Mouse (Mus musculus) cerebellum, adult 11 months (tissue): Measurements from ENCODE around the gene Acvrl1.

ENCODE experiments used
- DNase-seq: peaks from one replicate; pipeline ENCODE4 v3.0.0; 2022

Acvrl1 gene

DNA sequence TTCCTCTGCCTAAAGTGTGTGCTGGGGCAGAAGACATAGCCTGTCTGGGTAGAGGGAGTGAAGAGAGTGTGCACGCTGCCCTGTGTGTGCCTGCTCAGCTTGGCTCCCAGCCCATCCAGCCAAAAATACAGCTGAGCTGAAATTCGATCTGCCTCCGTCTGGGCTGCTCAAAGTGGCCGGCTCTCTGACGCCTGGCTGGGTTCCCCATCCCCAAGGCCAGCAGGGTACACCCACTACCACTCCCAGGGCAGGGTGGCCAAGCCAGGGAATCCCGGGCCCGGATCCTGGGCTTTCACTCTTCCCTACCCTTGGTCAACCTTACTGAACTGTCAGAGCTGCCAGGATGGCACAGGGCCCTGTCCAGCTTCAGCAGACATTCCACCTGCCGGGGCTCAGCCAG is 15.2 kb downstream of the Acvrl1 start:
- DNase-seq, result no peak

DNA sequence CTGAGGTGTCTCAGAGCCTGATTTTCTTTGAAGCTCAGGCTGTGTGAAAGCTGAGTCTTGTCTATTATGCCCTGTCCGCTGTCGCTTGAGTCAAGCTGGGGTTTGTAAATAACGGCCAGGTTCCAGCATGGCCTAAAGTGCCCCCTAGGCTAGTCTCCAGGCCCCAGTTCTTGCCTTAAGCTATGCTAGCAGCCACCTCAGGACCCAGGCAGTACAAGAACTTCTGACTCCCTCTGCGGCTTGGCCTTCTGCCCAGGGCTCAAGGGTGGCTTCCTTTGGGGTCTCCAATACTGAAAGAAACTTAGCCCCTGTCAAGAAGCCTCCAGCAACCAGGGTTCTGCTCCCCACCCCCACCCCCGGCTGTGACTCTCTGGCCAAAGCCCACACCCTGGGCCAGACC is 15.9 kb downstream of the Acvrl1 start:
- no peak for DNase-seq

DNA sequence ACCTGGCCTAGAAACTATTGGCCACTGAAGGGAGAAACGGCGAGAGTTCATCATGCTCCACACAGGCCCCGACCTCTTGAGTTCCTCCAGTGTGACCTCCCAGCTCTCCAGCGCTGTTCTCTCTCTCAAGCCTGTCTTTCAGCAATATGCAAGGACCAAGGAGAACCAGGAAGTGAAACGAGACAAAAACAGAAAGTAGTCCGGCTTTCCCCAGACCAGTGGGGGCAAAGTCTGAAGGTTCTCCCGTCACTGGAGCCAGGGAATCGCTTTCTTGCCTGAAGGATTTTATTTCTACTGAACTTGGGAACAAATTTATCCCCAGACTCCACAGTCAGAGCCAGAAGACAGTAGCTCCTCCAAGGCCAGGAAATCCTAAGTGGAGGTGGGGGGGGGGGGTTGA is 16.5 kb downstream of the Acvrl1 start:
- DNase-seq, result no peak

DNA sequence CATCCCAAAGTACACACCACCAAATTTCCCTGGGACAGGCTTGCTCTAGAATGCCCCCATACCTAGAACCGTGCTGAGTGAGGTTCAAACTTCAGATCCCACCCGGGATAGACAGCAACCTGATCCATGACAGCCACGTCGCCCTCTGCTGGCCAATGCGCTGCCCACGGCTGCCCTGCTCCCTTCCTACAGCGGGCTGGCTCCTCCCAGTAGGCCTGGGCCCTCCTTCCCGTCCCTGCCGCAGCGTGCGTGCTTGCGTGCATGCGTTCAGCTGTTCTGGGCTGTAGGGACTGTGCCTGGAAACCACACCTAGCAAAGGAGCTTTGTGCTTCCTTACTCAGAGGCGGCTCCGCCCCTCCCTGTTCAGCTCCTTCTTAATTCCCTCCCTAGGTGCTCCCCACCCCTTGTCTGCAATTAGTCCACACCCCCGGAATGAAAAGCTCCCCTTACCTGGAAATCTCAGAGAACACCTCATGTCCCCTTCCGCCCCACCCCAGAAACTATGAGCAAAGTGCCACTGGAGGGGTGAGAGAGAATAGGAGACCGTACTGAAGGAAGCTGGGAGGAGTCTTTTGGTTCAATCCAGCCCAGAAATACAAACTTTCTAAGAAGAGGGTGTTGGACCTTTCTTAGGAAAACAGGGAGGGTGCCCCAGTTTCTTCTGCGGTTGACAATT is 17.2 kb downstream of the Acvrl1 start:
- peak; percentile 88 for DNase-seq

DNA sequence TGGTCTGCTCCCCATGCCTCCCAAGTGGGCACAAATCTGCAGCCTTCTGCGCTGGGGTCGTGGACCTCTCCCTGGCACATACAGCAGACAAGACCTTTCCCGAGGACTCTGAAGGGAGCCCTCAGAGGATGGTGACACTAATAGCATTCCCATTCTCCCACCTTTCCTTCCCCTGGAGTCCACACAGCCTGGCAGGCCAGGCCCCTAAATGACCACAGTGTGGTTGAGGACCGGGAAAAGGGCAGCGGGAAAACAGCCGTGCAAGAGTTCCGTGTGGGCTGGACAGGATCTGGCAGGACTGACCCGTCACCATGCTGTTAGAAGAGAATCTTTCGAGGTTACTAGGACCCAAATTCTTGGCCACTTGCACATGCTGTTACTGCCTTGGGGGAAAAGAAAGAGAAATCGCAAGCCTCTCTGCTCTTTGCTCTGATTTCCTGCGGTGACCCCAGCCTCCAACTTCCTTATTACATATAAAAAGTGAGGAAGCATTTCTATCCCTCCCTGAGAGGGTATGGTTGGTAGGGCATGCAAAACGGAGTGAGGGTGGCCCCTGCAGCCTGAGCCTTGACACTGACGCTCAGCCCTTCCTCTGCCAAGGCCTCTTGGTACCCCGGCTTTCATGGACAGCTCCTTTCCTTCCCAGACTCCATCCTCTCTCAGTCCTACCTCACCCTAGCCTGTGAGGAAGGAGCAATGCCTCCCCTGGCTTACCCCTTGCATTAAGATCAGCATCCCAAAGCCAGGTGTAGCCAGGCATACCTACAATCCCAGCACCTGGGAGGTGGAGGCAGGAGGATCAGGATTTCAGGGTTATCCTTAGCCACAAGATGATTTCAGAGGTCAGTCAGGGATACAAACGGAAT is 18.0 kb downstream of the Acvrl1 start:
- DNase-seq, result no peak

DNA sequence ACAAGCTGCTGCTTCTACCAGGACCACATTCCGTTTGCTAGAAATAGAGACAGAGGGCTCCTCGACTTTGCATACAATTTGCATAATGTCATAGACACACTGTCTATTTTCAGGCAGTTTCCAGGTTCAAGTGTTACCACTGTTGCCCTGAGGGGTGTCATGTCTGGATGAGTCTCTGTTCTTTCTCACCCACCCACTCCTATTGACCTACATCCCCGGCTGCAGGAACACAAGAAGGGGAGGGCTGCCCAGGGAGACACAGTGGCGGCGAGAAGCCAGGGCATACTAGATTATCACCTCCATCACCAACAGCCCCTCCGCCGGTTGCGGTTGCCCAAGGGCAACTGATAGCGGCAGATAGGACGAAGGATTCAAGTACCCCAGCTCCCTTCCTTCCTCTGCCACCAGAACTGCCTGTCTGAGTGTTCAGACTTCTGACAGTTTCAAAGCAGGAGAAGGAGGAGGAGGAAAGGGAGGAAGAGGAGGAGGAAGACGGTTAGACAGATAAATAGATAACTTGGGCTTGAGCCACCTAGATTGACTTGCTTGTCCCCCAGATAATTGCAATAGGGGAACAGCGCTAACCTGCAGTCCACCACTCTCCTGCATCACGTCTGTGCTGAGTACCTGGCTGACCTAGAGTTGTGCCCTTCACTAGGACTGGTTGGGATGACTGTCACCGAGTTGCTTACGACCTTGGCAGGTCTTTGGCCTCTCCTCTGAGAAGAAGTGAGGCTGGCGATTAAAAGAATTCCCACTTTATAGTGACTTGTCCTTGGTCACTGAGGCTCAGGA is 19.0 kb downstream of the Acvrl1 start:
- DNase-seq, result no peak

DNA sequence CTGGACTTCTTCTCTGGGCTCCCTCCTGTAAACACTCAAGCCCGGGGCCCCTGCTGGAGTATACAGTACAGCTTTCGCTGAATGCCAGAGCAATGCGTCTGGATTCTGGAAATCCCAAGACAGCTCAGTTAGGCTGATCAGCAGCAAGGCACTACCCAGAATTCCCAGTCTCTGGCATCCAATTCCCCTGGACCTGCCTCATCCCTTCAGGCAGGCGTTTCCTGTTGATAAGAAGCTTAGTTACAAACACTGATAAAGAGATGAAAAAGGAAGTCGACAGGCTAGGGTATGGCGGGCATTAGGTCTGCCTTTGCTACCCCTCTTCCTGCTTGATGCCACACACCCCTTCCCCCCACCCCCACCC is 19.6 kb downstream of the Acvrl1 start:
- no peak for DNase-seq

DNA sequence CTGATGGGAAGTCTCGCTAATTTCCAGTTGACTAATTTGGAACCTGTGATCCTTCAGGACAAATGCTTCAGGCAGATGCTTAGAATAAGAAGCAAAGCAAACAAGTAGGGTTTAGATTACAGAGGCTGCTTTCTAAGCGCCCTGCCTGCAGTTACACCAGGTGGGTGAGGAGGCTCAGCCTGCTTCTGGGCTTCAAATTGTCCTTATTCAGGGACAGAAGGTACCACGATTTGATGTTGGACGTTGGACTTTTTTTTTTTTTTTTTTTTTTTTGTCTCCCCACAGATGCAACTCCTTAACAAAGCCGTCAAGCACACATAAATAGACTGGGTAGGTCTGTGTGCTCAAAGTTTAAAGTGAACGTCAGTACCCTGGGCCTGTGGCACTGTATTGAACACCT is 20.3 kb downstream of the Acvrl1 start:
- DNase-seq, result no peak

DNA sequence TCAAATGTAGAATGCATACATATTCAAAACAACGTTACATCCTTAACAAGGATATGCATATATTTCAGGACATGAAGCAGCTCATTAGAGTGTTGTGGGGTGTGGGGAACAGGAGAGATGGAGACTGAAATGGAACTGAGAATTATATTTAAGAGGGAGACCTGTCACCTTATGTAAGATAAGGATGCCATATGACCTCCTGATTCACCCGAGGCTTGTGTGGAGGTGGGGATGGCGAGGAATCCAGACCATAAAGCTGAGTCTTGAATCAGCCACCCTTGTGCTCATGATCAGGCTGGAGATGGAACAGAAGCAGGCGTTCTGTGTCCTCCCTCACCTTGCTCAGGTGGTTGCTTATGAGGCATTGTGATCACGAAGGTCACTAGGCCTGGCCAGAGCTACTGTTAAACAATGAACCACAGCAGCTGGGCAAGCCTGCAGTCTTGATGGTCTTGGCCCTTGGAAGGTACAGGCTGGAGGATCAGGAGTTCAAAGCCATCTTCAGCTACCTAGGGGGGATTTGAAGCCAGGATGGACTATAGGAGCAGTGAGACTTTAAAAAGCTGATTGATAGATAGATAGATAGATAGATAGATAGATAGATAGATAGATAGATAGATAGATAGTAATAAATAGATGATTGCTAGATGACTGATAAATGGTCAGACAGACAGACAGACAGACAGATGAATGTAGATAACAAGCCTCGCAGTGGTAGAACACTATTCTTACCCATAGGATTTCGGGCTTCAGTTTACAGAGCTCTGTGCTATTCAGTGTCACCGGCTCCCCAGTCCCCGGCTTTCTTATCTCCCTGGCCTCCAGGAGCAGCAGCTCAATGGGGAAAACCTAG is 23.3 kb downstream of the Acvrl1 start:
- DNase-seq, result no peak

DNA sequence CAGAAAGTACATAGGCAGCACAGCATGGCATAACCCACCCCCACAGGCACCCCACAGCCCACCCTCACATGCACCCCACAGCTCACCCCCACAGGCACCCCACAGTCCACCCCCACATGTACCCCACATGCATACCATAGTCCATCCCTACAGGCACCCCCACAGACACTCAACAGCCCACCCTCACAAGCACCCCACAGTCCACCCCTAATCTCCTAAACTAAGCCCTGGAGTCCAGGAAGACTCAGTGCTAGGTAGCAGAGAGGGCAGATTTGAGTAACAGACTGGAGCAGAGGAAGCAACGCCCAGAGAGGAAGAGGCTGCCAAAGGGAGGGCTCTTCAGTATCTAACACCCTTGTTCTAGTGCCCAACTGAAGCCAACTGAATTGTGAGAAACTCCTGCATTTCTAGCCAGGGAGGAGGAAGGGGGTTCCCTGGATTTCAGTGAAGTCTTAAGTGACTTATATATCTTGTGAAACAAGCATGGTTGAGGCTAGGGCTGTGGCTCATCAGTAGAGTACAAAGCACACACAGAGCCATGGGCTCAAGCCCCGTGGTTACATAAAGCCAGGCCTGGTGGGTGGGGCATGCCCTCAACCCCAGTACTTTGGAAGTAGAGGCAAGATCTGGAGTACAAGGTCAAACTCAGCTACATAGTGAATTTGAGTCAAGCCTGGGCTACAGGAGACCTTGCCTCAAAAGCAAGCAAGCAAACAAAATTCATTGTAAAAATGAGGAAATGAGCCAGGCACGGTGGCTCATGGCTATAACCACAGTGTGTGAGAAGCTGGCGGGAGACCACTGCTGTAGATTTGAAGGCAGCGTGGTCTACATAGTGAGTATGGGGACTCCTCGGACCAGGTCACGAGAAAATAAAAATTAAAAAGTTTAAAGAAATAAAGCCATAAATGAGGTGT is 26.6 kb downstream of the Acvrl1 start:
- DNase-seq, result no peak

DNA sequence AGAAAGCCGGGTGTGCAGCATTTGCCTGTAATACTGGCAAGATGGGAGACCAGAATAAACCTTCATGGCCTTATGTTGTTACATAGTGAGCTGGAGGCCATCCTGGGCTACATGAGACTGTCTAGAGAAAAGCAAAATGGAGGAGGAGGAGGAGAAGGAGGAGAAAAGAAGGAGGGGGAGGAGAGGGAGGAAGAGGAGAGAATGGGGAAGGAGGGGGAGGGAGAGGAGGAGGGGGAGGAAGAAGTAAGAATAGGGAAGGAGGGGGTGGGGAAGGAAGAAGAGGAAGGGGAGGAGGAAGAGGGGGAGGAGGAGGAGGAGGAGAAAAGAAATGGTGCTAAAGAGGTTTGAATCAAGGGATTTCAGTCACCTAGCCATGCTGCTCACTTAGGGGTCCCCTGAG is 31.8 kb downstream of the Acvrl1 start:
- no peak for DNase-seq

DNA sequence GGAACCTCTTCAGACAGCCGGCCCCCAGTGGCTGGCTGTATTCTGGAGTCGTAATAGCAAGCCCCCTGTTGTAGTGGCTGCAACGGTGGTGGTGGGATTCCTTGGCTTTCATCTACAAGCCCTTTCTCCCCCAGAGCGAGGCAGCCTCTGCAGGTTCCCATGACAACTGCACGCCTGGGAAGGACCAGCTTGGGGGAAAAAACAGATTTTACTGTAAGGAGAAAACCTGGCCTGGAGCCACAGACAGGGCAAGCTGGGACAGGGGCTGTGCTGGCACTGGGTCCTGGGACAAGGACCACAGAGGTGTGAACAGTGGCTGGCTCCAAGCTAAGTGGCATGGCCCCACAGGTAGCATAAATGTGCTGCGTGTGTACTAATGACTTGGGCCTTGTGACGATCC is 32.3 kb downstream of the Acvrl1 start:
- DNase-seq, result no peak

DNA sequence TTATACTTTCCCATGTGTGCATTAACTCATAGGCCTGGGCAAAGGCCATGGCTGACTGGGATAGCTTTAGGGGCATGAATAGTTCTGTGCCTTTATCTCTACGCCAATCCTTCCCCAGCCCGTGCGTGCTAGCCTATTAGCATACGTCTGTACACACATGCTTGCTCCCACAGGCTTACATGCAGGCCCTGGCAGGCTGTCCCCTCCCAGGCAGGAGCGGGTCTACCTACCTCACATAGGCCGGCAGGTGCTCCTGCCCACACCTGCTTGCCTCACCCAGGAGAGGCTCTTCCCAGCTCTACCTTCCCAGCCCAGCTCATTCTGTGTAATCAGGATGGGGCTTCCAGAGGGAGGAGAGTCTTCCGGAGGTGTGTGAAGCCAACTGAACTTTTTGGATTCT is 33.2 kb downstream of the Acvrl1 start:
- DNase-seq, result no peak

DNA sequence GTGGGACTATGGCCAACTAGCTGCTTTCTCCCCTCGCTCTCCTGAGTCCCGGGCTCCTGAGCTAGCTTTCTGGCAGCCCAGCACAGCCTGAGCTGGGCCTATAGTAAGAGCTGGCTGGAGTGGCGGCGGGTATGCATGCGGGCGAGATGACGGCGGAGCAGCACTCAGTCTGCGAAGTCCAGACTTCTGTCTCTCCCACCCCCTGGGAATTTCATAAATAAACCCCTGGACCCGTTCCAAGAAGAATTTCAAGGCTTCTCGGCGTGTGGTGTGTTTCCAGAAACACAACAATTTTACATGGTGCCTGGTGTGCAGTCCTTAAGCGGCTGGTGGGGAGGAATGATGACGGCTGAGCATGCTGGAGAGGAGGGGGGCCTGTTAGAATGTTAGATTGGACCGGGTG is 34.7 kb downstream of the Acvrl1 start:
- DNase-seq, result no peak

DNA sequence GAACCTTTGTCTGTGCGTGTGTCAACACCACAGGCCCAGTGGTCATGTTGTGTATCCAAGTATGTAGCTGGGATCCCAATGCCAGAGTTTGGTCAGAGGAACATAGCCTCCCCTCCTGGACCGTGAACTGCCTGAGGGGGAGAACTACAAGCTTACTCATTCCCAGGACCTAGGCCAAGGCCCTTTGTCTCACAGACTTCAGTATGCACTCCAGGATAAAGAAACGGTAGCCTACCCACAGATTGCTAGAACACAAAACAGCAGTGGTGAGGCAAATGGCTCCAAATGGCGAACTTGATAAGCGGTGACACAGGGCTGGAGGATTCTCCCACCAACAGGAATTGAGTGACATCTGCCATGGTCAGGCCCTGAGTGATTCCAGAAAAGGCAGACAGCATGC is 35.5 kb downstream of the Acvrl1 start:
- no peak for DNase-seq

DNA sequence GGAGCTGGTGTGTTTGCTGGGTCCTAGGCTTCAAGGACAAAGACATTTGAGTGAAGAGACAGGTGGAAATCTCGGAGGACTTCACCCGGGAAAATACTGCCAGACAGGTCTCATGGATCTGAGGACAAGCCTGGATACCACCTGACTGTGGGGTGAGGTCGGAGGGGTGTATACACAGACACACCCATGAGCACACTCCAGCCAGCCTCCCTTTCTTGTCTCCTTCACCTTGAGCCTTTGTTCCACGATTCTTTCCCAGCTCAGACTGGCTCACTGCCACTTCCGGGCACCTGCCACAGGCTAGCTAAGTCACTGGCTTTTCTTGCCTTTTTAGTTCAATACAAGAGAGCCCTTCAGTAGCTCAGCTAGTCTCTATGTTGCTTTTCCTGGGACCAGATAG is 36.0 kb downstream of the Acvrl1 start:
- DNase-seq, result no peak

DNA sequence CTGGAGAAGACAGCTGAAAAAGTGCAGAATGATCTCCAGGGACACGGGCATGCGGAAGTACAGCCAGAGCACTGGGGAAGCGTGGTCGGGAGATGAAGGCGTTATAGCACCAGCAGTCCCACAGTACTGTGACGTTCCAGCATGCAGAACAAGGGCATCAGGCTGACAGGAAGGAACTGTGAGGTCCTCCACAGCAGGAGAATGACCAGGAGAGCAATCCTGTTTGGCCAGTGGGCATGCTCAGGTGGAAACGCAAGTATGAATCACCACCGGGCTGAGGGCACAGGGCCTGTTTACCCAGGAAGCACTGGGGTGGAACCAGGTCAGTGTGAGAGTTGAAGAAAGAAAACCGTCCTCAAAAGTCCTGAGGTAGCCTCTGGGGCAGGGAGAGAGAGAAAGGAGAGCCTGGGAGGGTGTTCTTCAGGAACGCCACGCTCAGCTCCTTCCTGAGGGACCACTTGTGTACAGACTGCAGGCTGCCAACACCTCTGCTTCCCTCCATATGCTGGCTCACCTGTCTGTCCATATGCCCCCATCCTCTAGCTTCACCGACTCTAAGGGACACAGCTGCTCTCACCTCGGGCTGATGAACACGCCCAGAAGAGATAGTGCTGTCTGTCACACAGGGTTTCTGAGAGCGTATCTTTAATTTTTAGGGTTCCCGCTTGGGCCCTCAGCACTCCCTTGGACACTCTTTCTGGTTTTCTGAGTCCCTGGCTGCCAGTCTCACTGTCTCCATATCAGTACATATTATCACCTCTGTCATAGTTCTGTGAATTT is 37.5 kb downstream of the Acvrl1 start:
- no peak for DNase-seq

DNA sequence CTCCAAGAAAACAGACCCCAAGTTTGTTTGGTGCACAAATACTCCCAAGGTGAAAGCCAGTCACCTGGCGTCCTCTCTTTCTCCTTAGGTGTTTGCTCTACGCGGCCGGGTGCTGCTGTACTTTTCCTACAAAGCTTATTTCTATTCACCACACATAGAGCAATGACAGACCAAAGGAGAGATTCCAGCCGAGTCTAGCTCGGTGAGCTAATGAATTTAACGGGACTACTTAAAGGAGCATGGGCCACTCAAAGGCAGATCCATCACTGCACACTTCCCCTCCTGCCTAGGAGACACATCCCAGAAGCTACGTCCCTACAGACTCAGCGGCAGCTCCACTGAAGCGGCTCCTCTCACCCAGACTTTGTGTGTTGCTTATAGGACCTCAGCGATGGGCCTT is 39.2 kb downstream of the Acvrl1 start:
- DNase-seq, result no peak

DNA sequence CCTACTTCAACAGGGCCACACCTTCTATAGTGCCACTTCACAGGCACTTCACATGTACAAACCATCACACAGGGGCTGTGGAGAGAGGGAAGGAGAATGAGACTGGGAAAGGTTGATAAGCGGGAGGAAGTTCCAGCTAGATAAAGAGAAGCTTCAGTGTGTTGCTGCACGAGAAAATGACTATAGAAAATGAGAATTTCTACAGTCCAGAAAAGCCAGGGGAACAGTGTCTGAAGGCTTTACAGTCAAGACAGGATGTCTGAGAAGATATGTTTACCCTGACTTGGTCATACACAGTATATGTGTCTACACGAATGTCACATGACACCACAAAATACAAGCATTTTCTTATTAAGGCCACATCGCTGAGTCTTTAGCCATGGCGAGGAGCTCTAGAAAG is 41.6 kb downstream of the Acvrl1 start:
- no peak for DNase-seq

DNA sequence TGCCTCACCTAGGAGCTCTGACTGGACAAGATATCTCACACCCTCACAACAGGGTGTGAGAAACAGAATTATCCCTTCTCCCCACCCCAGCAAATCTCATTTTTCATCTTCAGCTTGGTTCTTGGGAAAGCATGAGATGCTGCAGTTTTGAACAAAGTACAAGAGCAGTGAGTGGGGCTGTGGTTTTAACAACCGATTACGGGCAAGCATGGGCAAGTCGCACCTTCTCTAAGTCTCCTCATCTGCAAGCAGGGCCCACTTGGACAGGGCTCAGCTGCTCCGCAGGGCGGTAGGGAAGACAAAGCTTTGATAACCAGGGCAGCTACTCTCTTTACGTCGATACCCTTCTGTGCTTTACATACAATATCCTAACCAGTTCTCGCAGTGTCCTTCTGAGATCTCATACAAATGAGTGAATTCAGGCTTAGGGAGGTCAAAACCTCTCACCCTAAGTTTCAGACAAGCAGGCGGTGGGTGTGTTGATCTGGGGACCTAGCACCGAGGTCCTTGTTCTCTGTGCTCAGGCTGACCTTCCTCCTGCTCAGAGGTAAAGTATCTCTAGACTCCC is 42.2 kb downstream of the Acvrl1 start:
- no peak for DNase-seq

DNA sequence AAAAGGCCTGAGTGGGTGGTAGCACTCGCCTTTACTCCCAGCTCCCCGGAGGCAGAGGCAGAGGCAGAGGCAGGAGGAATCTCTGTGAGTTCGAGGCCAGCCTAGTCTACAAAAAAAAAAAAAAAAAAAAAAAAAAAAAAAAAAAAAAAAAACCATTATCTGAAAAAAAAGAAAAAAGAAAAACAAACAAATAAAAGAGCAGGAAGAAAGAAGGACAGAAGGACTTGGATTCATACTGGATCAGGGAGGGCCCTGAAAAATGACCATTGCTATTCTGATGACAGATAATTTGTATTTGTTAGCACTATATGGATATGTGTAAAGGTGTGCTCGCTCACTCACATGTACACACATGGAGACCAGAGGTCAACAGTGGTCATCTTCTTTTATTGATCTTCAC is 43.0 kb downstream of the Acvrl1 start:
- no peak for DNase-seq
